Mouse (Mus musculus): ENCODE measurements at regions not wholly inside any gene's neighbourhood (a gene's known extent, or its start where the extent isn't known, plus 50 kb on each side); places are given as distances from the start of the nearest gene placed in this dataset.

GRCm38 (mm10) chr3:17282881-17283280, 665.3 kb upstream of the Cypt12 start:
- Histone ChIP-seq H3K27me3 (ENCODE audit: insufficient read depth, low read length) (no peaks in the 10 kb centered on the region), H3K9me3 (replicated peaks; ENCODE audit: low read length) (no peaks in the 10 kb centered on the region), H3K27ac (no peak overlapping the region), H3K4me1 (replicated peaks; ENCODE audit: insufficient read depth, low read length) (no peaks in the 10 kb centered on the region), H3K36me3 (ENCODE audit: insufficient read depth, low read length) (no peaks in the 10 kb centered on the region), H3K4me2 (ENCODE audit: low read length) (no peak overlapping the region), H3K4me3 (replicated peaks; ENCODE audit: low read depth, low read length) (no peak overlapping the region), H3K9ac (ENCODE audit: low read depth, low read length) (no peak overlapping the region)
- 73% methylated on average over 3 of the region's 3 CpGs for WGBS
- TF ChIP-seq CTCF (IDR thresholded peaks at IDR 0.05; ENCODE audit: low read depth), result no peak
- DNase-seq (ENCODE audit: low spot score) (no peak), ATAC-seq (replicated peaks; ENCODE audit: low FRiP score, low read depth) (no peak)

- Histone ChIP-seq H3K4me1 (replicated peaks; ENCODE audit: insufficient read depth, low read length) (no peaks in the 10 kb centered on the region), H3K9me3 (replicated peaks; ENCODE audit: low read length) (no peaks in the 10 kb centered on the region), H3K36me3 (ENCODE audit: insufficient read depth, low read length) (no peaks in the 10 kb centered on the region), H3K27me3 (ENCODE audit: insufficient read depth, low read length) (no peaks in the 10 kb centered on the region), H3K4me2 (ENCODE audit: low read length) (no peak overlapping the region), H3K27ac (no peak overlapping the region), H3K9ac (ENCODE audit: low read depth, low read length) (no peak overlapping the region), H3K4me3 (replicated peaks; ENCODE audit: low read depth, low read length) (no peak overlapping the region)
- ATAC-seq (replicated peaks; ENCODE audit: low FRiP score, low read depth) (no peak), DNase-seq (ENCODE audit: low spot score) (no peak)
- no peak for TF ChIP-seq CTCF (IDR thresholded peaks at IDR 0.05; ENCODE audit: low read depth)
Measured at GRCm38 (mm10) chr3:17317523-17317922, 630.7 kb upstream of the Cypt12 start.

DNA sequence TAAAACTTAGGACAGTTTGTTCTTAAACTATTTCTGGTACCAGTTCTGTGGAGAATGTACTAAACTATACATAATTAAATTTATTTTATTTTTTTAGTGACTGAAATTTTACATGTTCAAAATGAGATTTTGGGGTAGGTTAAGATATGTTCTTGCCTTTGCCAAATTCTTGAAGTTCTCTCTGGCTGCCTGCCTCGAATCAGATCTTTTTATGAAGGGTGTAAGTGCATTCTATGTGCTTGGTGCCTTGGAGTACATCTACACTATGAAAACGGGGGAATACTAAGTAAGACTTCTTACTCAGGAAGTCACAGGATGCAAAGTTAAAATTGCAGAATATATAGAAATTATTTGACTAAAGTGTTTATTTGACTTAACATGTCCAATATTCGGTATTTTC, 629.8 kb upstream of the Cypt12 start:
- Histone ChIP-seq H3K9ac (ENCODE audit: low read depth, low read length) (no peak overlapping the region), H3K27ac (no peak overlapping the region), H3K9me3 (replicated peaks; ENCODE audit: low read length) (no peaks in the 10 kb centered on the region), H3K27me3 (ENCODE audit: insufficient read depth, low read length) (no peaks in the 10 kb centered on the region), H3K36me3 (ENCODE audit: insufficient read depth, low read length) (no peaks in the 10 kb centered on the region), H3K4me2 (ENCODE audit: low read length) (no peak overlapping the region), H3K4me3 (replicated peaks; ENCODE audit: low read depth, low read length) (no peak overlapping the region), H3K4me1 (replicated peaks; ENCODE audit: insufficient read depth, low read length) (no peaks in the 10 kb centered on the region)
- no peak for TF ChIP-seq CTCF (IDR thresholded peaks at IDR 0.05; ENCODE audit: low read depth)
- DNase-seq (ENCODE audit: low spot score) (no peak), ATAC-seq (replicated peaks; ENCODE audit: low FRiP score, low read depth) (no peak)
- WGBS, result 75% methylated on average over 3 of the region's 3 CpGs

- H3K4me1 ChIP-seq (replicated peaks; ENCODE audit: insufficient read depth, low read length), result no peaks in the 10 kb centered on the region
- H3K4me3 ChIP-seq (replicated peaks; ENCODE audit: low read depth, low read length), result no peak overlapping the region
- TF ChIP-seq CTCF (IDR thresholded peaks at IDR 0.05; ENCODE audit: low read depth), result no peak
- no peak overlapping the region for H3K9ac ChIP-seq (ENCODE audit: low read depth, low read length)
- H3K27me3 ChIP-seq (ENCODE audit: insufficient read depth, low read length), result no peaks in the 10 kb centered on the region
- no peak overlapping the region for H3K4me2 ChIP-seq (ENCODE audit: low read length)
- no peaks in the 10 kb centered on the region for H3K36me3 ChIP-seq (ENCODE audit: insufficient read depth, low read length)
- DNase-seq (ENCODE audit: low spot score) (peak; percentile 31), ATAC-seq (replicated peaks; ENCODE audit: low FRiP score, low read depth) (no peak)
- WGBS, result 4% methylated on average over 9 of the region's 9 CpGs
- no peak overlapping the region for H3K27ac ChIP-seq
- H3K9me3 ChIP-seq (replicated peaks; ENCODE audit: low read length), result no peaks in the 10 kb centered on the region
Measured at GRCm38 (mm10) chr3:17319213-17319612, 629.0 kb upstream of the Cypt12 start.

DNA sequence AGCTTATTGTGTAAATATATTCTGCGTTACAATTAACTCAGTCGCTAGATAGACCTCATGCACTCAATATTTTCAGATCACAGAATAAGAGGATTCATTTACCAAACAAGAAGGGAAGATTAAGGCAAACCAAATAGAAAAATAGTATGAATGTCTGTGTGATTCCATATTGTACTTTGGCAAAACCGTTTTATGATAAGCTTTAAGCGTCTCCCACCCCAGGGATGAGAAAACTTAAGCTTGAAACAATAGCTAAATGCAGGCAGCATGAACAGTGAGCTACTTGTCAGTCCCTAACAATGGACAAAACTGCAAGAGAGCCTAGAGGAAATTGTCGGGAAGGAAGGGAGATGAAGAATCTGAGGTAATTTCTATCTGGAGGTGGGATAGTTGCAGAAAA, 628.3 kb upstream of the Cypt12 start:
- no peak for ATAC-seq (replicated peaks; ENCODE audit: low FRiP score, low read depth)
- TF ChIP-seq CTCF (IDR thresholded peaks at IDR 0.05; ENCODE audit: low read depth), result no peak
- H3K27me3 ChIP-seq (ENCODE audit: insufficient read depth, low read length), result no peaks in the 10 kb centered on the region

DNA sequence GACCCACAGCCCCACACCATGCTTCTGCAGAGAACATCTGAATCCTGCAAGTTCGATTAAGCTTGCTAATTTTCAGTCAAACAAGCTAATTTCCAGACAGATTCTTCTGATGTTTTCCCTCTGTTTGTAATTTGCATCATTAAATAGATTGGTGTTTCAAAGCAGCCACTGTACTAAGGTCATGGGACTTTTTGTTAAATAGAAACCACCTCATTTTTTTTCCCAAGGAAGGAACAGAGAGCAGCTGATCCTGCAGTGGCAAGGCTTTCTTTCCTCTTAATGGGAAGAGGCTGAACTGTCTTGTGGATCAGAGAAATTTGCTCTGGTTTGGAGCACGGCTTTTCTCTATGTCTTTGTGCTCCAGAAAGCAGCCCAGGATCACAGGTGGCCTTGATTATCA, 625.9 kb upstream of the Cypt12 start:
- no peak for TF ChIP-seq CTCF (IDR thresholded peaks at IDR 0.05; ENCODE audit: low read depth)
- Histone ChIP-seq H3K4me2 (ENCODE audit: low read length) (no peak overlapping the region), H3K36me3 (ENCODE audit: insufficient read depth, low read length) (no peaks in the 10 kb centered on the region), H3K27me3 (ENCODE audit: insufficient read depth, low read length) (no peaks in the 10 kb centered on the region), H3K9ac (ENCODE audit: low read depth, low read length) (no peak overlapping the region), H3K27ac (no peak overlapping the region), H3K9me3 (replicated peaks; ENCODE audit: low read length) (no peaks in the 10 kb centered on the region), H3K4me3 (replicated peaks; ENCODE audit: low read depth, low read length) (no peak overlapping the region), H3K4me1 (replicated peaks; ENCODE audit: insufficient read depth, low read length) (no peaks in the 10 kb centered on the region)
- no peak for ATAC-seq (replicated peaks; ENCODE audit: low FRiP score, low read depth)
- 46% methylated on average over 2 of the region's 2 CpGs for WGBS
- no peak for DNase-seq (ENCODE audit: low spot score)

More for the DNA sequence above, 628.3 kb upstream of the Cypt12 start:
- Histone ChIP-seq H3K4me3 (replicated peaks; ENCODE audit: low read depth, low read length) (no peak overlapping the region), H3K27ac (no peak overlapping the region), H3K9ac (ENCODE audit: low read depth, low read length) (no peak overlapping the region), H3K36me3 (ENCODE audit: insufficient read depth, low read length) (no peaks in the 10 kb centered on the region), H3K4me2 (ENCODE audit: low read length) (no peak overlapping the region), H3K4me1 (replicated peaks; ENCODE audit: insufficient read depth, low read length) (no peaks in the 10 kb centered on the region), H3K9me3 (replicated peaks; ENCODE audit: low read length) (no peaks in the 10 kb centered on the region)
- DNase-seq (ENCODE audit: low spot score), result no peak
- WGBS, result 67% methylated on average over 5 of the region's 5 CpGs

- Histone ChIP-seq H3K4me1 (replicated peaks; ENCODE audit: insufficient read depth, low read length) (no peaks in the 10 kb centered on the region), H3K4me3 (replicated peaks; ENCODE audit: low read depth, low read length) (no peak overlapping the region), H3K4me2 (ENCODE audit: low read length) (no peak overlapping the region), H3K27me3 (ENCODE audit: insufficient read depth, low read length) (no peaks in the 10 kb centered on the region), H3K36me3 (ENCODE audit: insufficient read depth, low read length) (no peaks in the 10 kb centered on the region), H3K27ac (no peak overlapping the region), H3K9ac (ENCODE audit: low read depth, low read length) (no peak overlapping the region), H3K9me3 (replicated peaks; ENCODE audit: low read length) (no peaks in the 10 kb centered on the region)
- no peak for TF ChIP-seq CTCF (IDR thresholded peaks at IDR 0.05; ENCODE audit: low read depth)
- 66% methylated on average over 7 of the region's 7 CpGs for WGBS
- DNase-seq (ENCODE audit: low spot score), result no peak
- ATAC-seq (replicated peaks; ENCODE audit: low FRiP score, low read depth), result no peak
Measured at GRCm38 (mm10) chr3:17324816-17325215, 623.4 kb upstream of the Cypt12 start.

Measured in kidney, postnatal 0 days (tissue).